Comparison of ENCODE assay signal across 14 mouse cellular contexts in the genomic region with DNA sequence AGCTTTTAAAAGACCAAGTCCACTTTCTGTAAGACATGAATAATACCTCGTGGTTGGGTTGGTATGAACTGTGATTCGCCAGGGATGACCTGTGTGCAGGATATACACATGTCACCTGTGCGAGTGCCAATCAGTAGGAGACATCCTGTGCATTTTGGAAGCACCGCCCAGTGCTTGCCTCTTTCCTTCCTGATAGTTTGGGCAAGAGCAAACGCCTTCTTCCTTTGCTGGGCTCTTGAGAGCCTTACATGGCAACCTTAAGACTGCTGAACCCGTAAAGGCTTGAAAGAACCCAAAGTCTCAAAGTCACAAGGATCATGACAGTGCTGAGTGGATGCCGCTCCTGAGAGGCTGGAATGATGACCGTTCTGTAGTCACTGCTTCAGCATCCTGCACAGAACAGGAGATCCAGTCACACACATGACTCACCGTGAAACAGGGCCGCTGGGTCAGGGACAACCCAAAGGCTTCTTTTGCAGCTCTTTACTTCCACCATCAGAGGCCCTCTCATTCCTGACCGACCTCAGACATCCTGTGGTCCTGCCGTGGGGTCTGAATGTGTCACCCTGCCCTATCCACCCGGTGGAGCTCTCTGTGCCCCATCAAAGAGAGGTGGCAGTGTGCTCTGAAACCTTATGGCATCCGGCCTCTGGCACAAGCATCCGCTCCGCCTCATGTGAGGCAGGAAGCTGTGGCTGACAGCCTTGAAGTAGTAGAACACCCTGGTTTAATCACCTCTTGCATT. TPM values are rescaled to one million over a fixed set of nuclear protein-coding genes. Genes with fewer than 3 reads are reported as not detected.
DNase-seq lines count a peak whose midpoint lies in the region; ATAC-seq and TF ChIP-seq lines count a peak whose summit lies in the region.
"Had no signal": no experiment of that assay in that cellular context is flagged by ENCODE, and none has a peak within 500 bp of the region (broad histone marks: within the 10 kb centered on the region; RNA-seq: fewer than 3 reads in every experiment).

No protein-coding gene starts in this region.

- H3K4me3 ChIP-seq in spleen, adult 2 months (ENCODE audit: extremely low read depth, insufficient read depth, insufficient read length) = no peak overlapping the region
- H3K4me3 ChIP-seq: embryonic facial prominence, embryonic 10.5 days; forebrain, embryonic 12.5 days had no signal

- peak; percentile 33 for DNase-seq in spleen, adult 12 weeks (ENCODE audit: low spot score)
- no peak for DNase-seq in spleen, postnatal 4 days (ENCODE audit: low spot score in 2 of 2)
- peak; percentile 72 to 73 for DNase-seq in spleen, adult 2 months (ENCODE audit: low read depth in 1 of 2, low spot score in 2 of 2)
- no peak for DNase-seq in MN1 (ENCODE audit: low spot score)
- DNase-seq in heart, adult 18-20 months = no peak
- DNase-seq in lung, postnatal 10 days = no peak
- DNase-seq: cerebellum, adult 11-12 months; heart, postnatal 14 days; kidney, postnatal 4 days had no signal

- no peaks in the 10 kb centered on the region for H3K27me3 ChIP-seq in spleen, adult 2 months (ENCODE audit: control insufficient read depth, insufficient read depth, low read length)
- H3K27me3 ChIP-seq: forebrain, embryonic 12.5 days had no signal

- H3K4me1 ChIP-seq in spleen, adult 2 months (ENCODE audit: control insufficient read depth, insufficient read depth, insufficient read length) = peaks cover 10% of the 10 kb centered on the region; the same call in 1 of the 2 replicates
- H3K4me1 ChIP-seq: forebrain, embryonic 12.5 days had no signal

- peak; percentile 94 to 97 for ATAC-seq in hematopoietic stem cell, adult 5-6 weeks (replicated peaks in 1 of 2; ENCODE audit: insufficient read depth in 1 of 2, low FRiP score in 2 of 2, low TSS enrichment in 1 of 2, low read depth in 1 of 2, poor library complexity in 2 of 2, severe bottlenecking in 2 of 2)
- ATAC-seq in erythroid progenitor cell, adult 5-6 weeks (replicated peaks; ENCODE audit: low FRiP score, poor library complexity, severe bottlenecking) = no peak
- ATAC-seq: intestine, embryonic 16.5 days had no signal

- peak; percentile 43; the same call in 1 of the 2 replicates for TF ChIP-seq CTCF in spleen, adult 2 months (IDR thresholded peaks at IDR 0.05; ENCODE audit: extremely low read depth, insufficient read depth, insufficient read length, insufficient replicate concordance)

- H3K36me3 ChIP-seq in spleen, adult 2 months (ENCODE audit: control insufficient read depth, insufficient read depth, low read length) = 0 out of 2 replicates have a peak, but pooled peaks cover 1% of the 10 kb centered on the region
- H3K36me3 ChIP-seq: embryonic facial prominence, embryonic 10.5 days; forebrain, embryonic 12.5 days had no signal

- 18% methylated on average over 16 of the region's 16 CpGs for WGBS in spleen, adult 2 months

- peak overlapping the region; percentile 52 for H3K27ac ChIP-seq in spleen, adult 2 months (ENCODE audit: insufficient read depth, low read length)
- H3K27ac ChIP-seq: embryonic facial prominence, embryonic 10.5 days; forebrain, embryonic 12.5 days had no signal

- no peak; the same call in 1 of the 2 replicates for TF ChIP-seq POLR2A in spleen, adult 2 months (IDR thresholded peaks at IDR 0.05; ENCODE audit: low read depth, low read length)

RNA-seq across cellular contexts. Expression of a gene that starts 13.8 kb away (rescaled TPM):
- total RNA-seq in hematopoietic stem cell, adult 5-6 weeks (2017) = 79.8 and 93.2 TPM in 2 replicates
- polyA plus RNA-seq in spleen, adult 2 months (2012; rRNA removed) = 41.4 and 43.1 TPM in 2 replicates
- total RNA-seq in erythroid progenitor cell, adult 5-6 weeks (2015; ENCODE audit: low replicate concordance) = 42.9 and 56.6 TPM in 2 replicates
- total RNA-seq in erythroid progenitor cell, adult 5-6 weeks (2017; ENCODE audit: low replicate concordance) = 13.5 and 14.4 TPM in 2 replicates
- total RNA-seq in heart, adult 18-20 months (2021) = 10 to 100 TPM; 52.3 to 58.6 TPM

Comparison
In these comparisons a context has a peak if more than half of its experiments do, and no peak if none do; other contexts are left out.
1. DNase-seq: peak in spleen, adult 12 weeks (single experiment) and spleen, adult 2 months (2 of 2); none in spleen, postnatal 4 days (0 of 2), MN1 (single experiment), heart, adult 18-20 months (0 of 2) and lung, postnatal 10 days (single experiment).